Mouse (Mus musculus): ENCODE data around the gene Gabra4. TPM values are rescaled to one million over a fixed set of nuclear protein-coding genes. Genes with fewer than 3 reads are reported as not detected.

Gene Gabra4
- total RNA-seq, 4 experiments from 2014 or later, result 0.19 to 0.22 TPM; not detected in 2

Other genes starting within 250 kb of the Gabra4 start
- gene Cox7b2, start 110.1 kb downstream of the Gabra4 start, total RNA-seq (2022), result not detected
- gene Gabrb1, start 195 bp downstream of the Gabra4 start, total RNA-seq (2022), result under 1 TPM; 0.05 to 0.19 (median 0.10) TPM